Mouse (Mus musculus): ENCODE measurements around the gene Thbs2. TPM values are rescaled to one million over a fixed set of nuclear protein-coding genes. Genes with fewer than 3 reads are reported as not detected.

Gene Thbs2
- polyA plus RNA-seq, 1 experiment, result 11.5 TPM

GRCm38 (mm10) chr17:14654981-14655380 lies 39.1 kb downstream of the Thbs2 start:
- H3ac ChIP-seq (ENCODE audit: control insufficient read depth, insufficient read length, low read depth), result no peak overlapping the region
- H3K27me3 ChIP-seq (ENCODE audit: control insufficient read depth, insufficient read depth, insufficient read length), result no peaks in the 10 kb centered on the region
- H3K79me2 ChIP-seq (ENCODE audit: control insufficient read depth, insufficient read depth), result no peaks in the 10 kb centered on the region
- H3K79me3 ChIP-seq (ENCODE audit: low read depth), result no peaks in the 10 kb centered on the region
- H3K36me3 ChIP-seq (ENCODE audit: control insufficient read depth, insufficient read depth), result no peaks in the 10 kb centered on the region
- H3K4me3 ChIP-seq (ENCODE audit: insufficient read depth, poor library complexity, severe bottlenecking), result no peak overlapping the region
- TF ChIP-seq CEBPB (IDR thresholded peaks at IDR 0.05; ENCODE audit: low read depth) (no peak), FOSL1 (IDR thresholded peaks at IDR 0.05; ENCODE audit: insufficient read depth, low read length, poor library complexity, severe bottlenecking) (no peak), MYOG (IDR thresholded peaks at IDR 0.05; ENCODE audit: control insufficient read depth, extremely low read depth, insufficient read length) (no peak), USF1 (IDR thresholded peaks at IDR 0.05; ENCODE audit: low read depth) (no peak), MYOD1 (IDR thresholded peaks at IDR 0.05; ENCODE audit: control insufficient read depth, insufficient read length, low read depth) (no peak), MAX (IDR thresholded peaks at IDR 0.05) (no peak), CTCF (IDR thresholded peaks at IDR 0.05; ENCODE audit: control insufficient read depth, insufficient read depth, insufficient read length) (no peak)

GRCm38 (mm10) chr17:14652013-14652412 lies 42.0 kb downstream of the Thbs2 start:
- Histone ChIP-seq H3ac (ENCODE audit: control insufficient read depth, insufficient read length, low read depth) (no peak overlapping the region), H3K79me2 (ENCODE audit: control insufficient read depth, insufficient read depth) (no peaks in the 10 kb centered on the region)

DNA sequence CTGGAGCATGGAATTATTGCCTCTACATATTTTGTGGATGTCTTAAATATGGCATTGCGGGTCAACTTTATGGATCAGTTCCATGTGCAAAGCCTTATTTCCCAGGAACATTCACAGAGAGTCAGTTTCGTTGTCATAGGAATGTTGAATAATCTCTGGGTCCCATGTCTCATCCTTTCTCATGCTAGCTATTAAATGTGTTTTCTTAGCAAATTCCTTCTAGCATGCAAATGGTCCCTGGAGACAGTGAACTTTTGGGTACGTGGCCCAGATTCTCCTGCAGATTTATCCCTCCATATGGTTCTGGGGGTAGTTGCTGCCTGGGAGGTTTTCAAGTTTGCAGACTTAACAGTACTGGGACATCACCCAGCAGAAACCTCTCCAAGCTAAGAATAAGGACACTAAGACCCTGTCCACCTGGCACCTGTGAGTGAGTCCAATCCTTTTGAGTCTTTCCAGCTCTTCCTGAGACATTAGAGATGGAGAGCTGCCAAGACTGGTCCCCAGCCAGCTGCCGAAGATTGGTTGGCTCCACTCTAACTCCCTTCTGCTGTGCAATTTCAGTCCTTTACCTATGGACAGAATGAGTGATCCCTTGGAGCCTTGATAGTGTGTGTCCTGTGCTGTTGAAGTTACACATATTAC lies 45.9 kb downstream of the Thbs2 start:
- no peak for TF ChIP-seq MYOD1 (IDR thresholded peaks at IDR 0.05; ENCODE audit: control insufficient read depth, insufficient read length, low read depth)
- no peaks in the 10 kb centered on the region for H3K27me3 ChIP-seq (ENCODE audit: control insufficient read depth, insufficient read depth, insufficient read length)
- no peaks in the 10 kb centered on the region for H3K36me3 ChIP-seq (ENCODE audit: control insufficient read depth, insufficient read depth)
- no peaks in the 10 kb centered on the region for H3K79me2 ChIP-seq (ENCODE audit: control insufficient read depth, insufficient read depth)
- H3K4me3 ChIP-seq (ENCODE audit: insufficient read depth, poor library complexity, severe bottlenecking), result no peak overlapping the region
- H3K79me3 ChIP-seq (ENCODE audit: low read depth), result no peaks in the 10 kb centered on the region
- no peak overlapping the region for H3ac ChIP-seq (ENCODE audit: control insufficient read depth, insufficient read length, low read depth)

More at GRCm38 (mm10) chr17:14652013-14652412, 42.0 kb downstream of the Thbs2 start:
- TF ChIP-seq MYOG (IDR thresholded peaks at IDR 0.05; ENCODE audit: control insufficient read depth, extremely low read depth, insufficient read length) (no peak), CTCF (IDR thresholded peaks at IDR 0.05; ENCODE audit: control insufficient read depth, insufficient read depth, insufficient read length) (no peak), CEBPB (IDR thresholded peaks at IDR 0.05; ENCODE audit: low read depth) (no peak), MYOD1 (IDR thresholded peaks at IDR 0.05; ENCODE audit: control insufficient read depth, insufficient read length, low read depth) (no peak), MAX (IDR thresholded peaks at IDR 0.05) (no peak), FOSL1 (IDR thresholded peaks at IDR 0.05; ENCODE audit: insufficient read depth, low read length, poor library complexity, severe bottlenecking) (no peak), USF1 (IDR thresholded peaks at IDR 0.05; ENCODE audit: low read depth) (no peak)
- H3K79me3 ChIP-seq (ENCODE audit: low read depth), result no peaks in the 10 kb centered on the region
- no peaks in the 10 kb centered on the region for H3K36me3 ChIP-seq (ENCODE audit: control insufficient read depth, insufficient read depth)
- H3K27me3 ChIP-seq (ENCODE audit: control insufficient read depth, insufficient read depth, insufficient read length), result no peaks in the 10 kb centered on the region
- H3K4me3 ChIP-seq (ENCODE audit: insufficient read depth, poor library complexity, severe bottlenecking), result no peak overlapping the region

- Histone ChIP-seq H3K36me3 (ENCODE audit: control insufficient read depth, insufficient read depth) (no peaks in the 10 kb centered on the region), H3K79me3 (ENCODE audit: low read depth) (no peaks in the 10 kb centered on the region), H3K79me2 (ENCODE audit: control insufficient read depth, insufficient read depth) (no peaks in the 10 kb centered on the region), H3K27me3 (ENCODE audit: control insufficient read depth, insufficient read depth, insufficient read length) (no peaks in the 10 kb centered on the region), H3K4me3 (ENCODE audit: insufficient read depth, poor library complexity, severe bottlenecking) (no peak overlapping the region), H3ac (ENCODE audit: control insufficient read depth, insufficient read length, low read depth) (no peak overlapping the region)
- no peak for TF ChIP-seq FOSL1 (IDR thresholded peaks at IDR 0.05; ENCODE audit: insufficient read depth, low read length, poor library complexity, severe bottlenecking)
- TF ChIP-seq CEBPB (IDR thresholded peaks at IDR 0.05; ENCODE audit: low read depth), result no peak
- no peak for TF ChIP-seq MAX (IDR thresholded peaks at IDR 0.05)
- no peak for TF ChIP-seq MYOD1 (IDR thresholded peaks at IDR 0.05; ENCODE audit: control insufficient read depth, insufficient read length, low read depth)
- no peak for TF ChIP-seq CTCF (IDR thresholded peaks at IDR 0.05; ENCODE audit: control insufficient read depth, insufficient read depth, insufficient read length)
- TF ChIP-seq MYOG (IDR thresholded peaks at IDR 0.05; ENCODE audit: control insufficient read depth, extremely low read depth, insufficient read length), result no peak
- no peak for TF ChIP-seq USF1 (IDR thresholded peaks at IDR 0.05; ENCODE audit: low read depth)
Measured at GRCm38 (mm10) chr17:14643996-14644395, 50.0 kb downstream of the Thbs2 start.

- Histone ChIP-seq H3K4me3 (ENCODE audit: insufficient read depth, poor library complexity, severe bottlenecking) (no peak overlapping the region), H3K79me2 (ENCODE audit: control insufficient read depth, insufficient read depth) (no peaks in the 10 kb centered on the region), H3K79me3 (ENCODE audit: low read depth) (no peaks in the 10 kb centered on the region), H3ac (ENCODE audit: control insufficient read depth, insufficient read length, low read depth) (no peak overlapping the region), H3K36me3 (ENCODE audit: control insufficient read depth, insufficient read depth) (no peaks in the 10 kb centered on the region), H3K27me3 (ENCODE audit: control insufficient read depth, insufficient read depth, insufficient read length) (no peaks in the 10 kb centered on the region)
- TF ChIP-seq MYOD1 (IDR thresholded peaks at IDR 0.05; ENCODE audit: control insufficient read depth, insufficient read length, low read depth) (no peak), USF1 (IDR thresholded peaks at IDR 0.05; ENCODE audit: low read depth) (no peak), MAX (IDR thresholded peaks at IDR 0.05) (no peak), CTCF (IDR thresholded peaks at IDR 0.05; ENCODE audit: control insufficient read depth, insufficient read depth, insufficient read length) (no peak), MYOG (IDR thresholded peaks at IDR 0.05; ENCODE audit: control insufficient read depth, extremely low read depth, insufficient read length) (no peak), CEBPB (IDR thresholded peaks at IDR 0.05; ENCODE audit: low read depth) (no peak), FOSL1 (IDR thresholded peaks at IDR 0.05; ENCODE audit: insufficient read depth, low read length, poor library complexity, severe bottlenecking) (no peak)
Measured at GRCm38 (mm10) chr17:14640351-14641115, 53.5 kb downstream of the Thbs2 start.
